Mouse (Mus musculus): ENCODE measurements around the gene Osbp2. TPM values are rescaled to one million over a fixed set of nuclear protein-coding genes. Genes with fewer than 3 reads are reported as not detected.

Gene Osbp2
- polyA plus RNA-seq, 1 experiment from 2014 or later: 21.2 TPM

GRCm38 (mm10) chr11:3749831-3750230, 113.9 kb downstream of the Osbp2 start:
- no peak for ATAC-seq (ENCODE audit: low FRiP score, low TSS enrichment)
- H3K9me3 ChIP-seq (ENCODE audit: control insufficient read depth, low read length): no peaks in the 10 kb centered on the region
- no peak overlapping the region for H3K4me2 ChIP-seq (ENCODE audit: low read length)
- 37% methylated on average over 7 of the region's 7 CpGs for WGBS
- no peaks in the 10 kb centered on the region for H3K36me3 ChIP-seq (ENCODE audit: control insufficient read depth, insufficient read depth, low read length)
- no peaks in the 10 kb centered on the region for H3K4me1 ChIP-seq (ENCODE audit: control insufficient read depth, insufficient read depth, low read length)
- no peaks in the 10 kb centered on the region for H3K27me3 ChIP-seq (ENCODE audit: control insufficient read depth, insufficient read depth, low read length)
- DNase-seq: no peak
- no peak overlapping the region for H3K27ac ChIP-seq (replicated peaks; ENCODE audit: low read depth, low read length)
- H3K4me3 ChIP-seq (replicated peaks; ENCODE audit: low read depth, low read length): no peak overlapping the region
- H3K9ac ChIP-seq (replicated peaks; ENCODE audit: low read length): no peak overlapping the region

DNA sequence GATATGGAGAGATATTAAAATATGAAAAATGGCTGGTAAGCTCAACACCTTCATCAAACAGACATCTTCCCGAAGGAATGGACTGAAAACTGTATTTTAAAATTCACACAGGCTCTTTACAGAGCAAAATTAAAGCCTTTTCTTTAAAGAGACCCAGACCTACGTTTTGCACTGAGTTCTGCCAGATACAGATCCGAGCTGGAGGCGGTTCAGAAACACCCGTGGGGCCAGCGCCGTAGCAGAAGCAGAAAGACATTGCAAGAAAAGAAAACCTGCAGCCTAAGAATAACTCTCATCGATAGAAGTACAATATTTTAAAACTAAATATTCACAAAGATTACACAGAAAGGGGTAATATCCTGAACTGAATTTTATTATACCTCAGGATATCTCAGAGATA, 121.3 kb downstream of the Osbp2 start:
- ATAC-seq (ENCODE audit: low FRiP score, low TSS enrichment): no peak
- Histone ChIP-seq H3K9ac (replicated peaks; ENCODE audit: low read length) (no peak overlapping the region), H3K4me1 (ENCODE audit: control insufficient read depth, insufficient read depth, low read length) (no peaks in the 10 kb centered on the region), H3K27me3 (ENCODE audit: control insufficient read depth, insufficient read depth, low read length) (no peaks in the 10 kb centered on the region), H3K27ac (replicated peaks; ENCODE audit: low read depth, low read length) (0 out of 2 replicates have a peak overlapping the region, but pooled peaks have one; percentile 13), H3K4me3 (replicated peaks; ENCODE audit: low read depth, low read length) (no peak overlapping the region), H3K9me3 (ENCODE audit: control insufficient read depth, low read length) (no peaks in the 10 kb centered on the region), H3K36me3 (ENCODE audit: control insufficient read depth, insufficient read depth, low read length) (no peaks in the 10 kb centered on the region), H3K4me2 (ENCODE audit: low read length) (no peak overlapping the region)
- no peak for DNase-seq
- 71% methylated on average over 8 of the region's 8 CpGs for WGBS

- Histone ChIP-seq H3K4me3 (replicated peaks; ENCODE audit: low read depth, low read length) (no peak overlapping the region), H3K27me3 (ENCODE audit: control insufficient read depth, insufficient read depth, low read length) (no peaks in the 10 kb centered on the region), H3K36me3 (ENCODE audit: control insufficient read depth, insufficient read depth, low read length) (no peaks in the 10 kb centered on the region), H3K27ac (replicated peaks; ENCODE audit: low read depth, low read length) (no peak overlapping the region), H3K4me1 (ENCODE audit: control insufficient read depth, insufficient read depth, low read length) (no peaks in the 10 kb centered on the region), H3K4me2 (ENCODE audit: low read length) (no peak overlapping the region), H3K9ac (replicated peaks; ENCODE audit: low read length) (no peak overlapping the region), H3K9me3 (ENCODE audit: control insufficient read depth, low read length) (no peaks in the 10 kb centered on the region)
- no peak for ATAC-seq (ENCODE audit: low FRiP score, low TSS enrichment)
- 88% methylated on average over 12 of the region's 12 CpGs for WGBS
- DNase-seq: no peak
These were observed 122.5 kb downstream of the Osbp2 start for GRCm38 (mm10) chr11:3741183-3741582.

GRCm38 (mm10) chr11:3738778-3739177, 124.9 kb downstream of the Osbp2 start:
- H3K36me3 ChIP-seq (ENCODE audit: control insufficient read depth, insufficient read depth, low read length): no peaks in the 10 kb centered on the region
- H3K9me3 ChIP-seq (ENCODE audit: control insufficient read depth, low read length): no peaks in the 10 kb centered on the region
- H3K4me3 ChIP-seq (replicated peaks; ENCODE audit: low read depth, low read length): no peak overlapping the region
- no peak overlapping the region for H3K27ac ChIP-seq (replicated peaks; ENCODE audit: low read depth, low read length)
- DNase-seq: no peak
- no peak overlapping the region for H3K4me2 ChIP-seq (ENCODE audit: low read length)
- no peaks in the 10 kb centered on the region for H3K27me3 ChIP-seq (ENCODE audit: control insufficient read depth, insufficient read depth, low read length)
- no peak overlapping the region for H3K9ac ChIP-seq (replicated peaks; ENCODE audit: low read length)
- ATAC-seq (ENCODE audit: low FRiP score, low TSS enrichment): no peak
- H3K4me1 ChIP-seq (ENCODE audit: control insufficient read depth, insufficient read depth, low read length): peaks cover 15% of the 10 kb centered on the region
- WGBS: 91% methylated on average over 2 of the region's 2 CpGs

DNA sequence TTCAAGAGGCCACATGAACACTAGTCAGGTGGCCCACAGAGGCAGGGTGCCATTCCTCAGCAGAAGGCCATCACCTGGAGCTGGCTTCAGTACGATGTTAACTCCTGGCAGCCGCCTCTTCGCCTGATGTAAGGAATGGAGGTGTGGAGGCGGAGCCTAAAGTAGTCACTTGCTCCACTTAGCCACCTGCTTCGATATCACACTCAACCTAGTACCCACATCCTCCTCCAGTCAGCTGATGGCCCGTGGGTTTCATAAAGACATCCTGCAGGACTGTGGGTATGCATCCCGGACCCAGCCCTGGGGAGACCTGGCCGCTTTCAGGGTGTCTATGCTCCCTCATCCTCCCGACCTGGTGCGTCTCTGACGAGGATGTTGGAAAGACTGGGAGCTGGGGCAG, 128.0 kb downstream of the Osbp2 start:
- no peak overlapping the region for H3K4me2 ChIP-seq (ENCODE audit: low read length)
- no peak overlapping the region for H3K4me3 ChIP-seq (replicated peaks; ENCODE audit: low read depth, low read length)
- no peaks in the 10 kb centered on the region for H3K27me3 ChIP-seq (ENCODE audit: control insufficient read depth, insufficient read depth, low read length)
- no peak overlapping the region for H3K9ac ChIP-seq (replicated peaks; ENCODE audit: low read length)
- H3K27ac ChIP-seq (replicated peaks; ENCODE audit: low read depth, low read length): no peak overlapping the region
- DNase-seq (no peak), ATAC-seq (ENCODE audit: low FRiP score, low TSS enrichment) (no peak)
- H3K9me3 ChIP-seq (ENCODE audit: control insufficient read depth, low read length): no peaks in the 10 kb centered on the region
- 84% methylated on average over 11 of the region's 11 CpGs for WGBS
- H3K36me3 ChIP-seq (ENCODE audit: control insufficient read depth, insufficient read depth, low read length): no peaks in the 10 kb centered on the region
- peaks cover 16% of the 10 kb centered on the region for H3K4me1 ChIP-seq (ENCODE audit: control insufficient read depth, insufficient read depth, low read length)

GRCm38 (mm10) chr11:3733933-3734636, 129.6 kb downstream of the Osbp2 start:
- peaks cover 16% of the 10 kb centered on the region for H3K4me1 ChIP-seq (ENCODE audit: control insufficient read depth, insufficient read depth, low read length)
- WGBS: 54% methylated on average over 14 of the region's 14 CpGs
- no peak overlapping the region for H3K4me3 ChIP-seq (replicated peaks; ENCODE audit: low read depth, low read length)
- DNase-seq (peak; percentile 89), ATAC-seq (ENCODE audit: low FRiP score, low TSS enrichment) (peak; percentile 53; the same call in 1 of the 2 replicates)
- peak overlapping the region; percentile 38 for H3K4me2 ChIP-seq (ENCODE audit: low read length)
- H3K9ac ChIP-seq (replicated peaks; ENCODE audit: low read length): 0 out of 2 replicates have a peak overlapping the region, but pooled peaks have one; percentile 23
- peak overlapping the region; percentile 92 for H3K27ac ChIP-seq (replicated peaks; ENCODE audit: low read depth, low read length)
- no peaks in the 10 kb centered on the region for H3K9me3 ChIP-seq (ENCODE audit: control insufficient read depth, low read length)
- no peaks in the 10 kb centered on the region for H3K27me3 ChIP-seq (ENCODE audit: control insufficient read depth, insufficient read depth, low read length)
- H3K36me3 ChIP-seq (ENCODE audit: control insufficient read depth, insufficient read depth, low read length): no peaks in the 10 kb centered on the region

DNA sequence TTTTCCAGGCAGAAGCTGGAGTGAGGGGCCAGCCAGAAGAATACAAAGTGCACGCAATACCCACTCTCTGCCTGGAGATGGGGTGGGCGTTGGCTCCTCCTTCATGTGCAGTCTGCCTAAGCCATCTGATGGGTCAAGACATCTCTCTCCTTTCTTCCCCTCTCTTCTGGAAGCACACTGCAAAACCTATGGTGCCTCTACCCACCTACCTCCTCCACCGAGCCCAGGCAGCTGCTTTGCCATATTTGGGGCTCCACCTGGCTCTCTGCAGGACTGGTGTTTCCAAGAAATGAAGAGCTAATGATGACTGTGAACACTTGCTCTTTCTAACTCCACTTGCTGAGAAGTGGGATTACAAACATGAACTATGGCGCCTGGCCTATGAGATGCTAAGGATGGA, 132.2 kb downstream of the Osbp2 start:
- Histone ChIP-seq H3K9ac (replicated peaks; ENCODE audit: low read length) (no peak overlapping the region), H3K4me3 (replicated peaks; ENCODE audit: low read depth, low read length) (no peak overlapping the region), H3K4me2 (ENCODE audit: low read length) (no peak overlapping the region), H3K27ac (replicated peaks; ENCODE audit: low read depth, low read length) (no peak overlapping the region), H3K9me3 (ENCODE audit: control insufficient read depth, low read length) (no peaks in the 10 kb centered on the region), H3K36me3 (ENCODE audit: control insufficient read depth, insufficient read depth, low read length) (no peaks in the 10 kb centered on the region), H3K4me1 (ENCODE audit: control insufficient read depth, insufficient read depth, low read length) (peaks cover 16% of the 10 kb centered on the region), H3K27me3 (ENCODE audit: control insufficient read depth, insufficient read depth, low read length) (no peaks in the 10 kb centered on the region)
- DNase-seq (no peak), ATAC-seq (ENCODE audit: low FRiP score, low TSS enrichment) (no peak)
- WGBS: 77% methylated on average over 4 of the region's 4 CpGs

DNA sequence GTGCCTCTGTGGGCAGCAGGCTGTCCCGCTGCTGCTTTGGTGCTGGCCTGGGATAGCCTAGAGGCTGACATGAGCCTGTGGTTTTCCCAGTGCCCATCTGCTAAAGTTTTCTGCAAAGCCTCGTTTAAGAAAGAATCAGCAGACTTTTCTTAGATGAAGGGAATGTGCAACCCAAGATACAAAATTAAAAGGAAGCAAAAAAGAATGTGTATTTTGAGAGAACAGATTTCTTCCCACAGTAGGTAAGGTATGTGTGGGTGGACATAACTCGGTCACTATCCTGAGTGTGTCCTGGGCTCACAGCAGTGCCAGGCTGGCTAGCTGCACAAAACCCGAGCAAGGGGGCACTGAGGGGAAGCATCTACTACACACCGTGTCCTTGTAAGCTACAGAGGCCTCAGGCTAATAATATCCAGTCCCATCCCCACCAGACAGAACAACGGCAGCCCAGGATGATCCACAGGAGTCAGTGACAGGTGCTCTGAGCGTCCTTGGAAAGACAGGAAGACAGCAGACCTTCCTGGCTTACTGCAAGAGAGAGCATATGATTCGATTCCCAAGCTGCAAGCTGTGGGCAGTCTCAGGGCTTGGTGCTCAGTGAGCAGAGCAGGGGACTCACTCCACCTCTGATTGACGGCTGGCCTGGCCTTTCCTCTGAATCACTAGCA, 136.1 kb downstream of the Osbp2 start:
- peaks cover 22% of the 10 kb centered on the region for H3K4me1 ChIP-seq (ENCODE audit: control insufficient read depth, insufficient read depth, low read length)
- 75% methylated on average over 9 of the region's 9 CpGs for WGBS
- H3K27me3 ChIP-seq (ENCODE audit: control insufficient read depth, insufficient read depth, low read length): no peaks in the 10 kb centered on the region
- ATAC-seq (ENCODE audit: low FRiP score, low TSS enrichment): no peak
- no peak overlapping the region for H3K4me3 ChIP-seq (replicated peaks; ENCODE audit: low read depth, low read length)
- DNase-seq: no peak
- H3K27ac ChIP-seq (replicated peaks; ENCODE audit: low read depth, low read length): no peak overlapping the region
- H3K4me2 ChIP-seq (ENCODE audit: low read length): no peak overlapping the region
- H3K36me3 ChIP-seq (ENCODE audit: control insufficient read depth, insufficient read depth, low read length): no peaks in the 10 kb centered on the region
- no peaks in the 10 kb centered on the region for H3K9me3 ChIP-seq (ENCODE audit: control insufficient read depth, low read length)
- H3K9ac ChIP-seq (replicated peaks; ENCODE audit: low read length): no peak overlapping the region

Data from midbrain, embryonic 14.5 days (tissue).